Mouse (Mus musculus): ENCODE data around the gene Prkrip1. TPM values are rescaled to one million over a fixed set of nuclear protein-coding genes. Genes with fewer than 3 reads are reported as not detected.

Gene Prkrip1
- total and polyA plus RNA-seq, 3 experiments, result 55.1 to 84.1 TPM; not detected in 1

GRCm38 (mm10) chr5:136167296-136167695 lies 31.5 kb downstream of the Prkrip1 start:
- Histone ChIP-seq H3K4me1 (ENCODE audit: control insufficient read depth in 1 of 2, insufficient read depth in 2 of 2, low read length in 2 of 2) (peaks cover 0 to 12% of the 10 kb centered on the region in 2 experiments), H3K27ac (ENCODE audit: control insufficient read depth, low read depth, low read length) (no peak overlapping the region), H3K36me3 (ENCODE audit: control insufficient read depth in 1 of 2, insufficient read depth in 2 of 2, low read length in 2 of 2) (peaks cover 2 to 6% of the 10 kb centered on the region in 2 experiments), H3K27me3 (ENCODE audit: control insufficient read depth in 1 of 2, insufficient read depth in 2 of 2, low read length in 2 of 2) (no peaks in the 10 kb centered on the region), H3K9me3 (replicated peaks; ENCODE audit: insufficient read depth, low read length) (no peaks in the 10 kb centered on the region), H3K4me3 (ENCODE audit: control insufficient read depth in 1 of 2, insufficient read depth in 1 of 2, low read depth in 2 of 2, low read length in 2 of 2) (no peak overlapping the region), H3K9ac (ENCODE audit: control insufficient read depth, low read depth, low read length, poor library complexity, severe bottlenecking) (no peak overlapping the region), H3K79me2 (ENCODE audit: control insufficient read depth, insufficient read depth, low read length, poor library complexity) (peaks cover 14% of the 10 kb centered on the region)
- no peak for TF ChIP-seq TAL1 (IDR thresholded peaks at IDR 0.05; ENCODE audit: low read length)
- TF ChIP-seq BHLHE40 (IDR thresholded peaks at IDR 0.05; ENCODE audit: borderline replicate concordance, low read depth, low read length), result no peak
- TF ChIP-seq HCFC1 (IDR thresholded peaks at IDR 0.05; ENCODE audit: low read depth, low read length), result no peak
- no peak for TF ChIP-seq JUND (IDR thresholded peaks at IDR 0.05; ENCODE audit: low read depth, low read length)
- TF ChIP-seq ZC3H11A (IDR thresholded peaks at IDR 0.05; ENCODE audit: low read depth, low read length), result no peak
- TF ChIP-seq MAX (IDR thresholded peaks at IDR 0.05; ENCODE audit: low read length), result no peak
- no peak for TF ChIP-seq ZMIZ1 (IDR thresholded peaks at IDR 0.05; ENCODE audit: low read depth, low read length)
- TF ChIP-seq MAFK (IDR thresholded peaks at IDR 0.05; ENCODE audit: borderline replicate concordance, low read depth, low read length), result no peak
- no peak for TF ChIP-seq GATA1 (IDR thresholded peaks at IDR 0.05; ENCODE audit: low read depth, low read length)
- TF ChIP-seq ZNF384 (IDR thresholded peaks at IDR 0.05; ENCODE audit: low read depth, low read length), result no peak
- TF ChIP-seq MYC (IDR thresholded peaks at IDR 0.05; ENCODE audit: low read depth, low read length), result no peak
- TF ChIP-seq GABPA (IDR thresholded peaks at IDR 0.05; ENCODE audit: low read depth, low read length), result no peak
- TF ChIP-seq TBP (IDR thresholded peaks at IDR 0.05; ENCODE audit: low read depth, low read length), result no peak
- TF ChIP-seq POLR2A (IDR thresholded peaks at IDR 0.05; ENCODE audit: control insufficient read depth in 1 of 2, insufficient read depth in 1 of 2, low read depth in 1 of 2, low read length in 2 of 2, poor library complexity in 1 of 2), result no peak
- no peak for TF ChIP-seq SIN3A (IDR thresholded peaks at IDR 0.05; ENCODE audit: low read length)
- no peak for TF ChIP-seq RAD21 (IDR thresholded peaks at IDR 0.05; ENCODE audit: low read depth, low read length)
- no peak for TF ChIP-seq NRF1 (IDR thresholded peaks at IDR 0.05; ENCODE audit: insufficient read depth, low read depth, low read length, poor library complexity, severe bottlenecking)
- no peak for TF ChIP-seq UBTF (IDR thresholded peaks at IDR 0.05; ENCODE audit: borderline replicate concordance, insufficient read depth, low read depth, low read length)
- no peak for TF ChIP-seq CHD2 (IDR thresholded peaks at IDR 0.05; ENCODE audit: low read length)
- TF ChIP-seq SMC3 (IDR thresholded peaks at IDR 0.05; ENCODE audit: low read depth, low read length), result no peak
- DNase-seq (ENCODE audit: low read depth, low spot score), result no peak

- H3K27ac ChIP-seq (ENCODE audit: control insufficient read depth, low read depth, low read length), result no peak overlapping the region
- H3K36me3 ChIP-seq (ENCODE audit: control insufficient read depth in 1 of 2, insufficient read depth in 2 of 2, low read length in 2 of 2), result peaks cover 0 to 7% of the 10 kb centered on the region in 2 experiments; a peak in 3 of 4 replicates
- no peaks in the 10 kb centered on the region for H3K27me3 ChIP-seq (ENCODE audit: control insufficient read depth in 1 of 2, insufficient read depth in 2 of 2, low read length in 2 of 2)
- no peak for TF ChIP-seq MAZ (IDR thresholded peaks at IDR 0.05; ENCODE audit: low read depth, low read length)
- 0 out of 2 replicates have a peak, but pooled peaks have one; percentile 49 for TF ChIP-seq POLR2AphosphoS5 (IDR thresholded peaks at IDR 0.05; ENCODE audit: borderline replicate concordance, low read depth, low read length)
- TF ChIP-seq NRF1 (IDR thresholded peaks at IDR 0.05; ENCODE audit: insufficient read depth, low read depth, low read length, poor library complexity, severe bottlenecking), result no peak
- TF ChIP-seq TBP (IDR thresholded peaks at IDR 0.05; ENCODE audit: low read depth, low read length), result no peak
- no peak for TF ChIP-seq TCF12 (IDR thresholded peaks at IDR 0.05; ENCODE audit: low read depth, low read length)
- TF ChIP-seq ELF1 (IDR thresholded peaks at IDR 0.05; ENCODE audit: low read depth, low read length), result no peak
- TF ChIP-seq POLR2AphosphoS2 (IDR thresholded peaks at IDR 0.05; ENCODE audit: low read length), result no peak
- H3K79me2 ChIP-seq (ENCODE audit: control insufficient read depth, insufficient read depth, low read length, poor library complexity), result peaks cover 11% of the 10 kb centered on the region
- H3K4me1 ChIP-seq (ENCODE audit: control insufficient read depth in 1 of 2, insufficient read depth in 2 of 2, low read length in 2 of 2), result peaks cover 0 to 4% of the 10 kb centered on the region in 2 experiments; a peak in 2 of 4 replicates
- H3K9ac ChIP-seq (ENCODE audit: control insufficient read depth, low read depth, low read length, poor library complexity, severe bottlenecking), result no peak overlapping the region
- DNase-seq (ENCODE audit: low read depth, low spot score), result no peak
- no peak overlapping the region for H3K4me3 ChIP-seq (ENCODE audit: control insufficient read depth in 1 of 2, insufficient read depth in 1 of 2, low read depth in 2 of 2, low read length in 2 of 2)
- H3K9me3 ChIP-seq (replicated peaks; ENCODE audit: insufficient read depth, low read length), result no peaks in the 10 kb centered on the region
Observed at GRCm38 (mm10) chr5:136165246-136165645, 33.5 kb downstream of the Prkrip1 start.

All from MEL (cell line).